Mouse (Mus musculus): ENCODE results near the gene Dmgdh. TPM values are rescaled to one million over a fixed set of nuclear protein-coding genes. Genes with fewer than 3 reads are reported as not detected.

Dmgdh gene
- polyA plus RNA-seq, 1 experiment = 0.17 TPM

DNA sequence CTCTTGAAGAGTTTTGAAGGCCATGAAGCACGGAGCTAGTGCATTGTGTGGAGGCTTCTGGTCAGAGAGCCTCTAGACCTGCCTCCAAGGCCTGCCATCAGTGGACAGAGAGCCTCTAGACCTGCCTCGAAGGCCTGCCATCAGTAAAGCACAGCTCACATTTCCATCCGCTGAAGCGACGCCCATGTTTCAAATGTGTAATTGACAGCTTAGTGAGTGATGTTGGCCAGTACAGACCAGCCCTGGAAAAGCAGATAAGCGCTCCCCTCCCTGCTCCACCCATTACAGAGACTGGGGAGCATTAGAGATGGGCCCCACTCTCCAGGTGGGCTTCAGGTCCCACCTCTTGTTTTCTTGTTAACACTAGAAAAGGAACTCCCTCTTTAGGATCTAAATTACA, 83.3 kb downstream of the Dmgdh start:
- no peak for TF ChIP-seq CTCF (IDR thresholded peaks at IDR 0.05; ENCODE audit: control insufficient read depth, insufficient read depth, insufficient replicate concordance, low read depth, low read length)
- TF ChIP-seq POLR2A (IDR thresholded peaks at IDR 0.05; ENCODE audit: control insufficient read depth, low read depth, low read length) = no peak
- Histone ChIP-seq H3K4me3 (ENCODE audit: control insufficient read depth, low read depth, low read length) (no peak overlapping the region), H3K4me1 (ENCODE audit: control insufficient read depth, insufficient read depth, low read length) (no peaks in the 10 kb centered on the region), H3K27me3 (ENCODE audit: control insufficient read depth, insufficient read depth, low read length) (no peaks in the 10 kb centered on the region), H3K36me3 (ENCODE audit: control insufficient read depth, insufficient read depth, low read length) (no peaks in the 10 kb centered on the region), H3K27ac (ENCODE audit: control insufficient read depth, insufficient read depth, low read depth, low read length) (no peak overlapping the region)

DNA sequence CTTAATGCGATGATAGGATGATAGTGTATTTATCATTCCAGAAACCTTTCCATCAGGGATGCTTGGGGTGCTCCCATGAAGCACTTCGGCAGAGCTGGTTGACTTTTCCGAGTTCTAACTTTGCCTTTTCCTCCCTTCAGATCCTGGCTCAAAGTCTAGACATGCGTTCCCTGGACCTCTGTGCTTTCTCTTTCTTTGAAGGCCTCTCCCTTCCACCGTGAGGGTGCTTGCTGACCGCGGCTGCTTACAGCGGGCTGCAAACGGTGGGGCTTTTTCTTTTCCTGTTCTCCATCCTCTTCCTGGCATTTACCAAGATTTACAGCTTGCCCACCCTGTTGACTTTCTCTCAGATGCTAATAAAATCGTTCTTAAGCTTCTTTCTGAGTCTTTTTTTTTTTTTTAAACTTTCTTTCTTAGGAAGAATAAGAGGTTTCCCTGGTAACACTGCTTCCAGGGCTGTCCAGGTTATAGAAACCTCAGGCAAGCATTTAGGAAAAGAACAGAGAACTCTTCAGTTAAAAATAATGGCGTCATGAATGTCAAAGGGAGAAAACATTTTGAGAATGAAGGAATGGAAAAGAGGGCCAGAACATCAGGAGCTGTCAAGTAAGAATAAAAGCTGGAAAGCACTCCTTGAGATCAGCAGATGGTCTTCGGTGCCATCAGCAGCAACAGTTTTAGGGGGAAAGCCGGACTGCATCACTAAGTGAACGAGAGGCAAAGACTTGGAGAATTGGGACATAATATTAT, 84.1 kb downstream of the Dmgdh start:
- Histone ChIP-seq H3K27ac (ENCODE audit: control insufficient read depth, insufficient read depth, low read depth, low read length) (no peak overlapping the region), H3K36me3 (ENCODE audit: control insufficient read depth, insufficient read depth, low read length) (no peaks in the 10 kb centered on the region), H3K27me3 (ENCODE audit: control insufficient read depth, insufficient read depth, low read length) (no peaks in the 10 kb centered on the region), H3K4me1 (ENCODE audit: control insufficient read depth, insufficient read depth, low read length) (no peaks in the 10 kb centered on the region), H3K4me3 (ENCODE audit: control insufficient read depth, low read depth, low read length) (no peak overlapping the region)
- TF ChIP-seq POLR2A (IDR thresholded peaks at IDR 0.05; ENCODE audit: control insufficient read depth, low read depth, low read length) (no peak), CTCF (IDR thresholded peaks at IDR 0.05; ENCODE audit: control insufficient read depth, insufficient read depth, insufficient replicate concordance, low read depth, low read length) (no peak)

DNA sequence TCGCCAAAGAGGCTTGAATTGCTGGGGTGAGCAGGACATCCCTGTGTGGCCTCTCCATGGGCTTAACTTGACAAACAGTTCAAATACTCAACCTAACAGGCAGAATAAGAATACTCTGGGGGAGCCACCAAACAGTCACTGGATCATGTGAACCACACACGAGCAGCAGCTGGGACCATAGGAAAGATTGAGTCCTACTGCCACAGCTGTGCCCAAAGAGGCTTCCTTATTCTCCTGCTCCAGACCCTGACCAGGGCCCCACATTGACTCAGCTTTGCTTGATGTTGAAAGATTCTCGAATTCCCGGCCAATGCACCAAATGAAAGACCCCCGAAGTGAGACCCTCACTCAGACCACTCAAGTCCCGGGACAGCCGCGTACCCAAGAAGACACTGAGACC, 87.6 kb downstream of the Dmgdh start:
- H3K4me1 ChIP-seq (ENCODE audit: control insufficient read depth, insufficient read depth, low read length) = no peaks in the 10 kb centered on the region
- no peak overlapping the region for H3K4me3 ChIP-seq (ENCODE audit: control insufficient read depth, low read depth, low read length)
- H3K36me3 ChIP-seq (ENCODE audit: control insufficient read depth, insufficient read depth, low read length) = no peaks in the 10 kb centered on the region
- H3K27me3 ChIP-seq (ENCODE audit: control insufficient read depth, insufficient read depth, low read length) = no peaks in the 10 kb centered on the region
- no peak overlapping the region for H3K27ac ChIP-seq (ENCODE audit: control insufficient read depth, insufficient read depth, low read depth, low read length)
- no peak for TF ChIP-seq POLR2A (IDR thresholded peaks at IDR 0.05; ENCODE audit: control insufficient read depth, low read depth, low read length)
- no peak for TF ChIP-seq CTCF (IDR thresholded peaks at IDR 0.05; ENCODE audit: control insufficient read depth, insufficient read depth, insufficient replicate concordance, low read depth, low read length)

DNA sequence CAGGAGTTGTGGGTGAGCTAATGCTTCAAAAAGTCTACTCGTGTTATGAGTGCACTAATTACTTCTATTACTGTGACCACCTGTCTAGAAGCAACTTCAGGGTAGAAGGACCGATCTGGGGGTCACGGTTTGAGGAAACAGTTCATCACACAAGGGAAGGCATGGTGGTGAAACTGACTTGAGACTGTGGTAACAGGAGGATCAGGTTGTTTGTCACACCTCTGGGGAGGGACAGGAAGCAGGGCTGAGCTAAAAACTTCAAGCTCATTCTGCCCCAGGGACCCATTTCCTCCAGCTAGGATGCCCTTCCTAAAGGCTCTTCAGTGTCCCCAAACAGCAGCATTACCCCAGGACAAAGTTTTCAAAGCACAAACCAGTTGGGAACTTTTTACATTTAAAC, 88.6 kb downstream of the Dmgdh start:
- Histone ChIP-seq H3K4me3 (ENCODE audit: control insufficient read depth, low read depth, low read length) (peak overlapping the region; percentile 30), H3K4me1 (ENCODE audit: control insufficient read depth, insufficient read depth, low read length) (no peaks in the 10 kb centered on the region), H3K36me3 (ENCODE audit: control insufficient read depth, insufficient read depth, low read length) (no peaks in the 10 kb centered on the region), H3K27me3 (ENCODE audit: control insufficient read depth, insufficient read depth, low read length) (no peaks in the 10 kb centered on the region), H3K27ac (ENCODE audit: control insufficient read depth, insufficient read depth, low read depth, low read length) (no peak overlapping the region)
- no peak for TF ChIP-seq CTCF (IDR thresholded peaks at IDR 0.05; ENCODE audit: control insufficient read depth, insufficient read depth, insufficient replicate concordance, low read depth, low read length)
- TF ChIP-seq POLR2A (IDR thresholded peaks at IDR 0.05; ENCODE audit: control insufficient read depth, low read depth, low read length) = no peak

DNA sequence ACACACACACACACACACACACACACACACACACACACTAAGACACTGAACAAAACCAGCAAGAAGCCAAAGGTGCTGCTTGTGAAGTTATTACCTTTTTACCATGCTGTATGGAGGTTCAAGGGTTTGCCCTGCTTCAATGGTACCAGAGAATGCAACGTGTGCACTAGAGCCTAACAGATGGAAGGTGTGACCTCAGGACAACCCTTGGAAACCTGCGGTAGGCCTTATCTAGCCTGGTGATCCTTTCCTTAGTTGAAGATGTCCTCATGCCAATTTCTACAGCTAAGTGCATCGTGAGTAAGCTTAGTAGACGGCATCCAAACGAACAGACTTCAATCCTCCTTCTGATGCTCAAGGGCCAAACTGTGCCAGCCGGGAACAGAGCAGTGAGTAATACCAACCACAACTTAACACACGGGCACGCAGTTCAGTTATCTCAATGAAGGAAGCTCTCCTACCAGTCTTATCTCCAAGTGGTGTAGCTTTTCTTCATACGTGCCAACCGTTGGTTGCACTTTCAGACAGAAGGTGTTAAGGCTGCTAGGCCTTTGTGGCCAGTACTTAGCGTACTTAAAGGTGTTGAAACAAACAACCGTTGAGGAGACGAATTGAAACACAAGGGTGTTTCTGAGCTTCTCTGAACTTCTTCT, 90.2 kb downstream of the Dmgdh start:
- Histone ChIP-seq H3K27ac (ENCODE audit: control insufficient read depth, insufficient read depth, low read depth, low read length) (no peak overlapping the region), H3K4me3 (ENCODE audit: control insufficient read depth, low read depth, low read length) (no peak overlapping the region), H3K4me1 (ENCODE audit: control insufficient read depth, insufficient read depth, low read length) (no peaks in the 10 kb centered on the region), H3K27me3 (ENCODE audit: control insufficient read depth, insufficient read depth, low read length) (no peaks in the 10 kb centered on the region), H3K36me3 (ENCODE audit: control insufficient read depth, insufficient read depth, low read length) (no peaks in the 10 kb centered on the region)
- TF ChIP-seq POLR2A (IDR thresholded peaks at IDR 0.05; ENCODE audit: control insufficient read depth, low read depth, low read length) = no peak
- TF ChIP-seq CTCF (IDR thresholded peaks at IDR 0.05; ENCODE audit: control insufficient read depth, insufficient read depth, insufficient replicate concordance, low read depth, low read length) = no peak

DNA sequence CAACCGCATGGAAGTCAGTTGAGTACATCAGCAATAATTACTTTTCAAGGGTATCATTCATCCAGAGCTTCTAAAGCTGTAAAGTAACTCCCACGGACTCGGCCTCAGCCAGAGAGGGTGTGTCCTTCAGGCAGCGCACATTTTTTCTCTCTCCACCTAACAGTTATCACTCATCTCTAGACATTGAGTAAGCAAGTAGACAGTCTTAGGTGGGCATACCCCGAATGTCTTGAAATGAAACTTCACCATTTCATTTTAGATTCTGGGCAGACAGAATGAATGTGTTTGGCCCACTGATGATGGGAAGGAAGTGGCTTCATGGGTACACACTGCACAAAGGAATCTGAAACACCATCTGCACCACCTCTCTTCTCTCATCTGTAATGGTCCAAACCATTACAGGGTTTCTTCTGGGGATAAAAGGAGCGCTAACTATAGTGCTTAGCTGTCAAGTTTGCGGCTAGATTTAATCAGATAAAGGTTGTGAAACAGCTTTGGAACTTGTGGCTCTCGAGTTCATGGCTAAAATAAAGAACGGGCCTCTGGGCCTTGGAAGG, 96.9 kb downstream of the Dmgdh start:
- no peak overlapping the region for H3K27ac ChIP-seq (ENCODE audit: control insufficient read depth, insufficient read depth, low read depth, low read length)

DNA sequence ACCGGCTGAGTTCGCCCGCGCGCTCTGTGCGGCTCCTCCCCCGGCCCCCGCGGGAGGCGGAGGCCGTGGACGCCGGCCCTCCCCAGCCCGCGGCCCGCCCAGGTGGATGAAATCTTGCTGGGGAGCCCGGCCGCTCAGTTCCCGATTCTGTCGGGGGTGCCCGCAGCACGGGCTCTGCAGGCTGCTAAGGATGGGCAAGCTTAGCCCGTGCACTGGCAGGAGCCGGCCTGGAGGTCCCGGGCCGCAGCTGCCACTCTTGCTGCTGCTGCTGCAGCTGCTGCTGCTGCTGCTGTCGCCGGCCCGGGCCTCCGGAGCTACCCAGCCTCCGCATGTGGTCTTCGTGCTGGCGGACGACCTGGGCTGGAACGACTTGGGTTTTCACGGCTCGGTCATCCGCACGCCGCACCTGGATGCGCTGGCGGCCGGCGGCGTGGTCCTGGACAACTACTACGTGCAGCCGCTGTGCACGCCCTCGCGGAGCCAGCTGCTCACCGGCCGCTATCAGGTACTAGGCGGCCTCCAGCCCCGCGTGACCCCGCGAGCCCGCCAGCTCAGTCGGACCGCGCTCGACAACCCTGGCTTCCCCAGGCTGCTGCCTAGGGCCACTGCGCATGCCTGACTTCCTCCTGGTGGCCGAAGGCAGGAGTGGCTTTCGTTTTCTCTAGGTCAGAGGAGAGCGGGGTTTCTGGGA, 97.5 kb downstream of the Dmgdh start, which contains the start of gene Arsb:
Gene Arsb, plus strand, starts transcription at position 43 of the 691 bp plus-strand sequence.
- H3K36me3 ChIP-seq (ENCODE audit: control insufficient read depth, insufficient read depth, low read length) = no peaks in the 10 kb centered on the region

More for the DNA sequence above, 96.9 kb downstream of the Dmgdh start:
- Histone ChIP-seq H3K36me3 (ENCODE audit: control insufficient read depth, insufficient read depth, low read length) (no peaks in the 10 kb centered on the region), H3K4me1 (ENCODE audit: control insufficient read depth, insufficient read depth, low read length) (peaks cover 14% of the 10 kb centered on the region), H3K27me3 (ENCODE audit: control insufficient read depth, insufficient read depth, low read length) (no peaks in the 10 kb centered on the region), H3K4me3 (ENCODE audit: control insufficient read depth, low read depth, low read length) (peak overlapping the region; percentile 85)
- TF ChIP-seq POLR2A (IDR thresholded peaks at IDR 0.05; ENCODE audit: control insufficient read depth, low read depth, low read length) = no peak
- no peak for TF ChIP-seq CTCF (IDR thresholded peaks at IDR 0.05; ENCODE audit: control insufficient read depth, insufficient read depth, insufficient replicate concordance, low read depth, low read length)

More for the DNA sequence above, 97.5 kb downstream of the Dmgdh start, which contains the start of gene Arsb:
- TF ChIP-seq CTCF (IDR thresholded peaks at IDR 0.05; ENCODE audit: control insufficient read depth, insufficient read depth, insufficient replicate concordance, low read depth, low read length) (peak; percentile 45; the same call in 1 of the 2 replicates), POLR2A (IDR thresholded peaks at IDR 0.05; ENCODE audit: control insufficient read depth, low read depth, low read length) (peak; percentile 53; the same call in 1 of the 2 replicates)
- H3K4me1 ChIP-seq (ENCODE audit: control insufficient read depth, insufficient read depth, low read length) = peaks cover 14% of the 10 kb centered on the region
- no peaks in the 10 kb centered on the region for H3K27me3 ChIP-seq (ENCODE audit: control insufficient read depth, insufficient read depth, low read length)
- peak within 1 kb of the TSS; percentile 51; the same call in 1 of the 2 replicates for H3K27ac ChIP-seq (ENCODE audit: control insufficient read depth, insufficient read depth, low read depth, low read length)
- H3K4me3 ChIP-seq (ENCODE audit: control insufficient read depth, low read depth, low read length) = peak within 1 kb of the TSS; percentile 85

Data from testis, adult 2 months (tissue).